Mouse (Mus musculus) activated CD4-positive, CD25-positive, alpha-beta regulatory T cell, adult 4 months (primary cell): Measurements from ENCODE around the gene Cald1. TPM values are rescaled to one million over a fixed set of nuclear protein-coding genes. Genes with fewer than 3 reads are reported as not detected.

Experiments
- ATAC-seq: one replicate; pipeline ENCODE4 v1.8.0; 2017
- polyA plus RNA-seq, 2 experiments: library from polyadenylated mRNA; unstranded; fragments of 100-300 nt; shearing (Covaris generic); gene quantifications; one replicate each; pipeline ENCODE4 v1.2.1; 2017

The Cald1 gene
- polyA plus RNA-seq, 2 experiments from 2014 or later = not detected

GRCm38 (mm10) chr6:34671355-34671754, 73.1 kb downstream of the Cald1 start:
- ATAC-seq = no peak

- no peak for ATAC-seq
These were observed 76.1 kb downstream of the Cald1 start for GRCm38 (mm10) chr6:34674416-34674815.

- ATAC-seq = no peak
These were observed 76.6 kb downstream of the Cald1 start for GRCm38 (mm10) chr6:34674897-34675296.

- ATAC-seq = no peak
These were observed 83.8 kb downstream of the Cald1 start for GRCm38 (mm10) chr6:34682126-34682525.

- no peak for ATAC-seq
These were observed 86.6 kb downstream of the Cald1 start for GRCm38 (mm10) chr6:34684886-34685285.

- no peak for ATAC-seq
These were observed 90.7 kb downstream of the Cald1 start for GRCm38 (mm10) chr6:34688971-34689370.

GRCm38 (mm10) chr6:34691416-34691815, 93.1 kb downstream of the Cald1 start:
- ATAC-seq = no peak

GRCm38 (mm10) chr6:34694096-34694495, 95.8 kb downstream of the Cald1 start:
- ATAC-seq = no peak

GRCm38 (mm10) chr6:34703421-34704120, 105.3 kb downstream of the Cald1 start:
- no peak for ATAC-seq

- ATAC-seq = no peak
These were observed 109.2 kb downstream of the Cald1 start for GRCm38 (mm10) chr6:34707521-34707920.

GRCm38 (mm10) chr6:34708650-34709265, 110.5 kb downstream of the Cald1 start:
- ATAC-seq = no peak

- ATAC-seq = no peak
These were observed 111.0 kb downstream of the Cald1 start for GRCm38 (mm10) chr6:34709289-34709688.

GRCm38 (mm10) chr6:34709946-34710682, 111.8 kb downstream of the Cald1 start:
- no peak for ATAC-seq

GRCm38 (mm10) chr6:34710848-34711247, 112.5 kb downstream of the Cald1 start:
- ATAC-seq = no peak

GRCm38 (mm10) chr6:34711620-34712019, 113.3 kb downstream of the Cald1 start:
- no peak for ATAC-seq

- no peak for ATAC-seq
These were observed 114.9 kb downstream of the Cald1 start for GRCm38 (mm10) chr6:34713169-34713568.

GRCm38 (mm10) chr6:34713777-34714176, 115.5 kb downstream of the Cald1 start:
- no peak for ATAC-seq

- no peak for ATAC-seq
These were observed 116.3 kb downstream of the Cald1 start for GRCm38 (mm10) chr6:34714612-34715011.

- no peak for ATAC-seq
These were observed 118.0 kb downstream of the Cald1 start for GRCm38 (mm10) chr6:34716206-34716887.

- ATAC-seq = no peak
These were observed 118.8 kb downstream of the Cald1 start for GRCm38 (mm10) chr6:34716888-34717635.

GRCm38 (mm10) chr6:34717651-34718050, 119.4 kb downstream of the Cald1 start:
- ATAC-seq = no peak

- ATAC-seq = no peak
These were observed 120.9 kb downstream of the Cald1 start for GRCm38 (mm10) chr6:34719141-34719680.
